Mouse (Mus musculus) kidney, embryonic 16.5 days (tissue): ENCODE results near the gene Cct2. TPM values are rescaled to one million over a fixed set of nuclear protein-coding genes. Genes with fewer than 3 reads are reported as not detected.

Experiments used
- ATAC-seq: fragments of 200-750 bp; cut with Nextera tagmentation; 2 replicates; pipeline ENCODE4 v1.8.0; 2017; ENCODE audit warnings: moderate TSS enrichment; ENCODE audit not compliant: low FRiP score, low TSS enrichment
- H3K27ac ChIP-seq: fragments of 300-500 bp; sonication (generic); 2 replicates; pipeline ENCODE4 v1.5.1; 2014; ENCODE audit warnings: low read length
- H3K27me3 ChIP-seq: fragments of 300-500 bp; sonication (generic); 2 replicates; pipeline ENCODE4 v1.6.1; 2014; ENCODE audit warnings: low read length, control low read depth, mixed read lengths; ENCODE audit not compliant: insufficient read depth
- H3K36me3 ChIP-seq: fragments of 300-500 bp; sonication (generic); 2 replicates; pipeline ENCODE4 v1.6.1; 2014; ENCODE audit warnings: low read length, control low read depth, mixed read lengths; ENCODE audit not compliant: insufficient read depth
- H3K4me1 ChIP-seq: fragments of 300-500 bp; sonication (generic); 2 replicates; pipeline ENCODE4 v1.6.1; 2014; ENCODE audit warnings: low read length, control low read depth, mixed read lengths; ENCODE audit not compliant: insufficient read depth
- H3K4me2 ChIP-seq: fragments of 300-500 bp; sonication (generic); replicated peaks from 2 replicates; pipeline ENCODE4 v1.6.1; 2014; ENCODE audit warnings: low read depth, low read length
- H3K4me3 ChIP-seq: fragments of 300-500 bp; sonication (generic); 2 replicates; pipeline ENCODE4 v1.5.1; 2014; ENCODE audit warnings: mild to moderate bottlenecking, low read length
- H3K9ac ChIP-seq: fragments of 300-500 bp; sonication (generic); replicated peaks from 2 replicates; pipeline ENCODE4 v1.6.1; 2014; ENCODE audit warnings: low read length
- H3K9me3 ChIP-seq: fragments of 300-500 bp; sonication (generic); 2 replicates; pipeline ENCODE4 v1.6.1; 2016; ENCODE audit warnings: low read length, control low read depth
- WGBS: fragments of 180-500 bp; shearing (Covaris S2); extraction: QIAGEN DNeasy Blood & Tissue Kit; methylation state at CpG from one replicate; pipeline ENCODE4 v1.1.7; 2014; 5-methylcytosine and 5-hydroxymethylcytosine counted together
- polyA plus RNA-seq: library from polyadenylated mRNA; unstranded; fragments of >200 nt; fragmentation: Nextera tagmentation; extraction: Ambion mirVana; gene quantifications from 2 replicates; pipeline ENCODE4 v1.2.1, GENCODE M21; 2015

Gene Cct2
- polyA plus RNA-seq, 1 experiment from 2014 or later, result 266 TPM

GRCm38 (mm10) chr10:117097116-117097698 is 33.6 kb upstream of the Cct2 start:
- H3K4me3 ChIP-seq, result no peak overlapping the region
- 84% methylated on average over 2 of the region's 2 CpGs for WGBS

GRCm38 (mm10) chr10:117096096-117096495 is 32.5 kb upstream of the Cct2 start:
- H3K9ac ChIP-seq, result no peak overlapping the region
- H3K27ac ChIP-seq, result no peak overlapping the region
- no peaks in the 10 kb centered on the region for H3K9me3 ChIP-seq
- no peak overlapping the region for H3K4me2 ChIP-seq
- ATAC-seq, result no peak
- H3K4me3 ChIP-seq, result no peak overlapping the region
- peaks cover 12% of the 10 kb centered on the region for H3K4me1 ChIP-seq
- no peaks in the 10 kb centered on the region for H3K27me3 ChIP-seq
- H3K36me3 ChIP-seq, result peaks cover 4% of the 10 kb centered on the region; the same call in 1 of the 2 replicates
- 92% methylated on average over 6 of the region's 6 CpGs for WGBS

More at GRCm38 (mm10) chr10:117097116-117097698, 33.6 kb upstream of the Cct2 start:
- no peak overlapping the region for H3K4me2 ChIP-seq
- no peak overlapping the region for H3K9ac ChIP-seq
- peaks cover 4% of the 10 kb centered on the region; the same call in 1 of the 2 replicates for H3K36me3 ChIP-seq
- H3K4me1 ChIP-seq, result peaks cover 12% of the 10 kb centered on the region
- H3K27me3 ChIP-seq, result no peaks in the 10 kb centered on the region
- H3K27ac ChIP-seq, result no peak overlapping the region
- H3K9me3 ChIP-seq, result no peaks in the 10 kb centered on the region
- 0 out of 2 replicates have a peak, but pooled peaks have one; percentile 59 for ATAC-seq

GRCm38 (mm10) chr10:117094504-117095329 is 31.1 kb upstream of the Cct2 start:
- Histone ChIP-seq H3K4me1 (peaks cover 12% of the 10 kb centered on the region), H3K9me3 (no peaks in the 10 kb centered on the region), H3K4me2 (no peak overlapping the region), H3K4me3 (no peak overlapping the region), H3K9ac (no peak overlapping the region), H3K27ac (peak overlapping the region; percentile 39; the same call in 1 of the 2 replicates), H3K36me3 (no peaks in the 10 kb centered on the region; the same call in 1 of the 2 replicates), H3K27me3 (no peaks in the 10 kb centered on the region)
- peak; percentile 67; the same call in 1 of the 2 replicates for ATAC-seq
- WGBS, result 46% methylated on average over 15 of the region's 15 CpGs

DNA sequence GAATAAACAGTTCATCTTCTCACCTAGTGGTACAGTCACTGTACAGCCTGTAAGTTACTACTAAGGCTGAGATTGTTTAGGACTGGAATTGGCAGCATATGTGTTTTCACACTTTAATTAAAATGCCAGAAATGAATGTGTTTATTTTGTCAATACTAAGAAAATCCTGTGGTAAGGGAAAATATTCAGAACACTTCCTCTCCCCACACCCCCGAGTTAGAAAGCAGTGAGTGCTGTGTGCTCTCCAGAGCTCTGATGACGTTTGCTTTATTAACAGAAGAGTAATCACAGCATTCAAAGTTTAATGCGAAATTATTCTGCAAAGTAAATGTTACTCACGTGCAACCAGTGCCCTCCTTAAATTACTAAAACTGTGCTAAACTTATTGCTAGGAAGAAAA is 26.0 kb upstream of the Cct2 start:
- Histone ChIP-seq H3K9me3 (no peaks in the 10 kb centered on the region), H3K4me2 (no peak overlapping the region), H3K4me3 (no peak overlapping the region), H3K27ac (no peak overlapping the region), H3K4me1 (peaks cover 7% of the 10 kb centered on the region), H3K27me3 (no peaks in the 10 kb centered on the region), H3K36me3 (no peaks in the 10 kb centered on the region; the same call in 1 of the 2 replicates), H3K9ac (no peak overlapping the region)
- no peak for ATAC-seq
- 63% methylated on average over 4 of the region's 4 CpGs for WGBS

DNA sequence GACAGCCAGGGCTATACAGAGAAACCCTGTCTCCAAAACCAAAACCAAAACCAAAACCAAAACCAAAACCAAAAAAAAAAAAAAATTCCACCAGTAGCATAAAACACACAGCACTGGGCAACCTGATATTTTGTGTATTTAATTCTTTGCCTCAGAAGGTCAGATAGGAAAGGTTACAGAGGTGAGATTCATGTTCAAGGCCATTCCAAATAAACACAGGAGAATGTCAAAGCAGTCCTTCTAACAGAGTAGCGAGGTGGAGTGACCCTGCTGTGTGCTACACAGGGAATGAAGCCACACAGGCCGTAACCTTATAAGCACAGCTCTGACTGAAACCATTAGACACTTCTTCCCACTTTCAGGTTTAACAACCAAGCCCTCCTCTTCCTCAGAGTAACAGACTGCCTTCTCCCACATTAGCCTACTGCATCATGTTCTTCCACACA is 18.3 kb upstream of the Cct2 start:
- no peak overlapping the region for H3K9ac ChIP-seq
- no peak for ATAC-seq
- H3K36me3 ChIP-seq, result peaks cover 35% of the 10 kb centered on the region
- no peak overlapping the region for H3K4me3 ChIP-seq
- H3K27me3 ChIP-seq, result no peaks in the 10 kb centered on the region
- no peaks in the 10 kb centered on the region for H3K4me1 ChIP-seq
- H3K27ac ChIP-seq, result no peak overlapping the region
- H3K9me3 ChIP-seq, result no peaks in the 10 kb centered on the region
- H3K4me2 ChIP-seq, result no peak overlapping the region
- 80% methylated on average over 2 of the region's 2 CpGs for WGBS

- peaks cover 41% of the 10 kb centered on the region for H3K36me3 ChIP-seq
- H3K4me3 ChIP-seq, result no peak overlapping the region
- no peaks in the 10 kb centered on the region for H3K27me3 ChIP-seq
- 74% methylated on average over 4 of the region's 4 CpGs for WGBS
- no peak for ATAC-seq
- no peak overlapping the region for H3K9ac ChIP-seq
- no peak overlapping the region for H3K27ac ChIP-seq
- no peaks in the 10 kb centered on the region for H3K9me3 ChIP-seq
- H3K4me1 ChIP-seq, result no peaks in the 10 kb centered on the region
- H3K4me2 ChIP-seq, result no peak overlapping the region
These were observed 17.7 kb upstream of the Cct2 start for GRCm38 (mm10) chr10:117081326-117081725.

GRCm38 (mm10) chr10:117078284-117078683 is 14.7 kb upstream of the Cct2 start:
- Histone ChIP-seq H3K9ac (no peak overlapping the region), H3K36me3 (peaks cover 52% of the 10 kb centered on the region), H3K9me3 (no peaks in the 10 kb centered on the region), H3K27me3 (no peaks in the 10 kb centered on the region), H3K4me1 (no peaks in the 10 kb centered on the region), H3K4me3 (no peak overlapping the region), H3K4me2 (no peak overlapping the region), H3K27ac (no peak overlapping the region)
- WGBS, result 70% methylated on average over 6 of the region's 6 CpGs
- ATAC-seq, result peak; percentile 54; the same call in 1 of the 2 replicates

DNA sequence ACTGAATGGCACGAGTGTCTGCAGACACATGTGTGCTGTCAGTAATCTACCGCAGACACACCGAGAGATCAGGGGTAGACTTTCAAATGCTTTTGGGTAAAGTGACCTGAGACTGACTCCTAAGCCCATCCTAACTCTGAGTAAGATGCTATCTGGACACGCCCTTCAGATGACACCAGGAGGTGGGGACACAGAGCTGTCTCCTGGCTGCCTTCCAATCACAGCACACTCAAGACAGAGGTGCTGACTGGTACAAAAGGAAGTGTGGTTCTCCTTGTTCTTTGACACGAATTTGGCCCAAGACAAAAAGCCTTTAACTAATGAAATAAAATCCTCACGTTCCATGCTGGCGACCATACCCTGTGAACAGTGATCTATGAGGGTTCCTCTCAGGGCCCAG is 9.6 kb upstream of the Cct2 start:
- Histone ChIP-seq H3K4me2 (no peak overlapping the region), H3K36me3 (peaks cover 51% of the 10 kb centered on the region), H3K4me3 (no peak overlapping the region), H3K9ac (no peak overlapping the region), H3K9me3 (no peaks in the 10 kb centered on the region), H3K27ac (no peak overlapping the region), H3K4me1 (no peaks in the 10 kb centered on the region), H3K27me3 (no peaks in the 10 kb centered on the region)
- 83% methylated on average over 7 of the region's 7 CpGs for WGBS
- ATAC-seq, result no peak

- Histone ChIP-seq H3K4me3 (no peak overlapping the region), H3K9me3 (no peaks in the 10 kb centered on the region), H3K27ac (no peak overlapping the region), H3K36me3 (peaks cover 48% of the 10 kb centered on the region), H3K27me3 (no peaks in the 10 kb centered on the region), H3K9ac (no peak overlapping the region), H3K4me1 (no peaks in the 10 kb centered on the region), H3K4me2 (no peak overlapping the region)
- 89% methylated on average over 18 of the region's 18 CpGs for WGBS
- no peak for ATAC-seq
These were observed 8.7 kb upstream of the Cct2 start for GRCm38 (mm10) chr10:117072191-117072888.
